Mouse (Mus musculus) embryonic fibroblast, embryonic 13.5 days (primary cell): ENCODE results near the gene Pnrc2.

Experiments
- CTCF ChIP-seq: IDR thresholded peaks from 2 replicates; pipeline ENCODE4 v1.5.1; 2011; ENCODE audit warnings: mild to moderate bottlenecking, control low read depth, low read length, moderate library complexity, borderline replicate concordance; ENCODE audit not compliant: insufficient read depth
- POLR2A ChIP-seq: IDR thresholded peaks from 2 replicates; pipeline ENCODE4 v1.6.1; 2011; ENCODE audit warnings: low read depth, mild to moderate bottlenecking, control low read depth, low read length, moderate library complexity

DNA sequence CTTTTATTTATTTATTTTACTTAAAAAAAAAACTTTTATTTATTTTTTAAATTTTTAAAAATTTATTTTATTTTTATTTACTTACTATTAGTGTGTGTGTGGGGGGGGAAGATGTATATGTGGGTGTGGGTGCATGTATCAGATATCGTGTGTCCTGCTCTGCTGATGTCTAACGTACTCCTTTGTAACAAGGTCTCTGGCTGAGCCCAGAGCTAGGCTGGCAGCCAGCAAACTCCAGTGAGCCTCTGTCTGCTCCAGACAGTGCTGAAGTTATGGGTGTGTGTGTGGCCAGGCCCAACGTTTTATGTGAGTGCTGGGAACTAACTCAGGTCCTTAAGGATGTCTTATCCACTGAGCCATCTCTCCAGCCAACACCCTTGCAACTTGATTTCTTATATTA lies 38.5 kb upstream of the Pnrc2 start:
- no peak for TF ChIP-seq CTCF
- no peak for TF ChIP-seq POLR2A
